Mouse (Mus musculus) MEL (cell line): ENCODE measurements at regions not wholly inside any gene's neighbourhood (a gene's known extent, or its start where the extent isn't known, plus 50 kb on each side); places are given as distances from the start of the nearest gene placed in this dataset.

Source experiments
- CTCF ChIP-seq, 3 experiments: IDR thresholded peaks in 2 of 3; conservative IDR thresholded peaks in 1 of 3; 2 replicates each; pipeline ENCODE4 v1.5.1; 2011 to 2012; ENCODE audit warnings: low read length in 3 of 3, low read depth in 2 of 3, mild to moderate bottlenecking in 2 of 3, improper control_type of control experiment in 1 of 3, inconsistent platforms in 1 of 3, mixed read lengths in 1 of 3, moderate library complexity in 1 of 3; ENCODE audit not compliant: control insufficient read depth in 1 of 3, insufficient read depth in 1 of 3, poor library complexity in 1 of 3, severe bottlenecking in 1 of 3
- EP300 ChIP-seq, 2 experiments: IDR thresholded peaks; 2 replicates each; pipeline ENCODE4 v1.6.1; 2011; ENCODE audit warnings: improper control_type of control experiment in 2 of 2, low read length in 2 of 2, low read depth in 1 of 2, mild to moderate bottlenecking in 1 of 2
- GATA1 ChIP-seq: IDR thresholded peaks from 2 replicates; pipeline ENCODE4 v1.6.1; 2011; ENCODE audit warnings: low read depth, low read length, improper control_type of control experiment
- MAFK ChIP-seq: IDR thresholded peaks from 2 replicates; pipeline ENCODE4 v1.6.1; 2011; ENCODE audit warnings: low read depth, mild to moderate bottlenecking, low read length, improper control_type of control experiment, borderline replicate concordance
- MAZ ChIP-seq: IDR thresholded peaks from 2 replicates; pipeline ENCODE4 v1.6.1; 2012; ENCODE audit warnings: low read depth, mild to moderate bottlenecking, inconsistent platforms, low read length, improper control_type of control experiment
- NRF1 ChIP-seq: IDR thresholded peaks from 2 replicates; pipeline ENCODE4 v1.6.1; 2014; ENCODE audit warnings: low read depth, mild to moderate bottlenecking, inconsistent platforms, low read length, improper control_type of control experiment, moderate library complexity; ENCODE audit not compliant: poor library complexity, insufficient read depth, severe bottlenecking
- POLR2A ChIP-seq, 2 experiments: IDR thresholded peaks; 2 replicates each; pipeline ENCODE4 v1.6.1; 2011 to 2012; ENCODE audit warnings: low read length in 2 of 2, mild to moderate bottlenecking in 2 of 2, control low read depth in 1 of 2, improper control_type of control experiment in 1 of 2, low read depth in 1 of 2, moderate library complexity in 1 of 2; ENCODE audit not compliant: control insufficient read depth in 1 of 2, insufficient read depth in 1 of 2, poor library complexity in 1 of 2
- POLR2AphosphoS2 ChIP-seq: IDR thresholded peaks from 2 replicates; pipeline ENCODE4 v1.6.1; 2011; ENCODE audit warnings: low read length, improper control_type of control experiment
- RCOR1 ChIP-seq: IDR thresholded peaks from 2 replicates; pipeline ENCODE4 v1.6.1; 2012; ENCODE audit warnings: low read depth, mild to moderate bottlenecking, inconsistent platforms, low read length, improper control_type of control experiment

- TF ChIP-seq EP300 (IDR thresholded peaks at IDR 0.05; ENCODE audit: low read depth in 1 of 2, low read length in 2 of 2), result no peak
- peak; percentile 83 to 90 (median 88) for TF ChIP-seq CTCF (IDR thresholded peaks at IDR 0.05 in 2 of 3, conservative IDR thresholded peaks at IDR 0.05 in 1 of 3; ENCODE audit: control insufficient read depth in 1 of 3, insufficient read depth in 1 of 3, low read depth in 2 of 3, low read length in 3 of 3, poor library complexity in 1 of 3, severe bottlenecking in 1 of 3)
- TF ChIP-seq RCOR1, result no peak
- TF ChIP-seq POLR2A (IDR thresholded peaks at IDR 0.05; ENCODE audit: control insufficient read depth in 1 of 2, insufficient read depth in 1 of 2, low read depth in 1 of 2, low read length in 2 of 2, poor library complexity in 1 of 2), result no peak
- TF ChIP-seq MAZ, result no peak
- no peak for TF ChIP-seq MAFK
- TF ChIP-seq NRF1, result no peak
- 0 out of 2 replicates have a peak, but pooled peaks have one; percentile 11 for TF ChIP-seq GATA1
- no peak for TF ChIP-seq POLR2AphosphoS2
Measured at GRCm38 (mm10) chr3:157717313-157717921, 150.7 kb downstream of the Ptger3 start.
